Mouse (Mus musculus) T-helper 17 cell (primary cell): ENCODE measurements around the gene Ddrgk1.

Experiments used
- in situ Hi-C, 2 experiments: fragments of 300-600 bp; cut with MboI, MseI; formaldehyde crosslinking; loops; 1 replicate in 1 of 2; 2 replicates in 1 of 2; pipeline ENCODE4 v1.15.1; 2025; ENCODE audit warnings: high pct_unique_total_duplicates in 2 of 2

The Ddrgk1 gene

DNA sequence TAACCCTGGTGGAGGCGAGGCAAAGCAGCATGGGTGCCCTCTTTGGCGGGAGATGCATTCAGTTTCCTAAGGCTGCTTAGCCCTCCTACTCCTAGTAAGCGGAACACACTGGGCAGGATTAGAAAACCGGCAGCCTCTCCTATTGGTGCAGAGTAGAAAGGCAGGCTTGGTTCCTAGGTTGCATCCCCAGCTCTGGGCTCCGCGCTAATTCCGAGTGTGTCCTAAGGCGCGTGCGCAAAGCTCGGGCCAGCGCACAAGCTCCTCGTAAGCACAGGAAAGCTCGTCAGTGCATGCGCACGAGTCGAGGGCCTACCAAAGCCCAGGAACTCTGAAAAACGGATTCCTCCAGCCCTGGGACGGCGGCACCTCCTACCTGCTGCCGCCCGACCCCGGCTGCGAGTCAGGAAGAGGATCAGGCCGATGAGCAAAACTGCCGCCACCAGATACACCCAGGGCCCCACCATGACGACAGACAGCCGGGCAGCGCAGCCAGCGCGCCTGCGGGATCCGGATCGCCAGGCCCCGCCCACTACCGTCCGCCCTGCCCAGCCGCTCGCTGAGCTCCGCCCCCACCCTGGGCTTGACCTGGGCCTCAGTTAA is at the start of gene Ddrgk1:
Gene Ddrgk1, minus strand, starts transcription at position 558 of the 600 bp plus-strand sequence.
- in situ Hi-C loops, result no loop called here

DNA sequence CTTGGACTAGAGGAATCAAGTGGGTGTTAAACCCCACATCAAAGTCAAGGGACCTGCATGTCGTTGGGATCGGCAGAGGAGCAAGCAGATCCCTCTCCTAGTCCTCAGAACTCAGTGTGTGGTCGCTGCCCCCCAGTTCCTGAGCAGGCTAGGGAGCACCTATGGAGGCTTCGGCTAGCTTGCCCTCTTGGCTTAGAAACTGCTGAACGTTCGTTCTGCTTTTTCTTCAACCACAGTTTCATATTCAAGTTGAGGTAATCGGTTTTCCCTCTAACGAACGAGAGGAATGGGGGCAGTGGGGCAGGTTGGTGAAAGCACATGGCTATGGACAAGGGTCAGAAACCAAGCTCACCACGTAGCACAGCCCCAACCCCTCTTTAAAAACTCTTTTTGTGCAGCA is 42.6 kb upstream of the Ddrgk1 start:
- in situ Hi-C loops, result no loop called here

DNA sequence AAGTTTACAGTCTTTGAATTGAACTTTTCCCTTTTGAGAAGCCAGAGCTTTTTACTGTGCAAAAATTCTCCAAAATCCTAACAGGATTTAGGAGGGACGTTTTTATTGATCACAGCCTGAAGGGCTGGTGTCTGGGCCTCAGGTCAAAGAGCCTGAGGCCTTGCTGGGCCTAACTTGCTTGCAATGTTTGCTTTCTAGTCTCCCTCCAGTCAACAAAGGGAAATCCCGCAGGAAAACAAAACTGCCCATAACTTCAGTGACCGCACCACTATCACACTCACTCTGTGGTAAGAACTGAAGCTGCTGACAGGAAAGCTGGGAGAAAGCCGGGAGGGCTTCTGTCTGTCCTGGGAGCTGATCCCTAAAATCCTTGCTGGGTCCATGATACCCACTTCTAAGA is 42.1 kb upstream of the Ddrgk1 start:
- in situ Hi-C loops, result no loop called here

DNA sequence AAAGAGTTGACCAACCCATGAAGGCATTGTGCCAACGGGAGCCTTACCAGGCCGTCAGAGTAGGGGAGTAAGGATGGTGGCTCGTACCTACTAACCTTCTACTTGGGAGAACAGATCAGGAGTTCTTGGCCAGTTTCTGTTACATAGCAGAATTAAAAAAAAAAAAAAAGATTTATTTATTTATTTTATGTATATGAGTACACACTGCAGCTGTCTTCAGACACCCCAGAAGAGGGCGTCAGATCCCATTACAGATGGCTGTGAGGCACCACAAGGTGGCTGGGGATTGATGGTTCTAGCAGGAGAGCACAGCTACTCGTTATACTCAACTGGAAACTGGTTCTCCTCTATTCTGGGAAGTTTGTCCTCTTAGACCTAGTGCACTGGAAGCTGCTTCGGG is 40.7 kb upstream of the Ddrgk1 start:
- in situ Hi-C loops, result no loop called here

DNA sequence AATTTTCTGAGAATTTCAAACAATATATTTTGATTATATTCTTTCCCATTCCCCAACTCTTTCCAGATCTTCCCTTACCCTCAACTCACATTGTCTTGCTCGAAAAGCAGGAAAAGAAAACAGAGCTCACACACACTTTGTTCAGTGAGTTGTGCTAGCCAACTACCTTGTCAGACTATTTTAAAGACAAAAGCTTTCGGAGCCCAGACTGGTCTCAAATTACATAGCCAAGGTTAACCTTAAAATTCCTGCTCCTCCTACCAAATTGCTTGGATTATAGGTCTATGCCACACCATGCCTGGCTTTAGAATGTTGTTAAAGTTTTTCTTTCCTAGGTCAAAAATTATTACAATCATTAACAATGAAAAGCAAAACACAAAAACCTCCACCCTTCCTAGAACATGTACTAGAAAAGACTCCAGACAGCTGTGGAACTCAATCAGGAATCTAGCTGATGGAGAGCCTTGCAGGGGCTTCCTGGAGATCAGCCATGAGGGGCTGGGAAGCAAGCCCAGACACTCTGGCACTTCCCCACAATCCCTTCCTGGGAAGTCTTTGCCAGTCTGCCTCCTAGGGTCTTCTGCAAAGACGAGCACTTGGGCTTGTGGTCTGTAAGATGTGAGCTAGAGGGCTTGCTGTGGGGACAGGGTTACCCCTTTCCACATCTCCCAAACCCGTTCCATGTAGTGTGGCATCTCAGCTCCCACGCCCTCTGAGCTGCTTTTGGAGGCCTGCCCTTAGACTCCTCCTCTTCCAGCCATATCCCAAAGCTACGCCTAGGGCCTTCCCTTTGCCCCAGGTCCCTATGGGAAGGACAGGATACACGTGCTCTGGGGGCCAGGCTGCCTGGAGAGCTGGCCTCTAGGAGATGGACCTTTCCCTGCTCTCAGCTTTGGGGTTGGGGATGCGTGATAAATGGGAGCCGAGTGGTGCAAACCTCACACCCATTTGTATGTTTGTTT is 39.9 kb upstream of the Ddrgk1 start:
- in situ Hi-C loops, result no loop called here

DNA sequence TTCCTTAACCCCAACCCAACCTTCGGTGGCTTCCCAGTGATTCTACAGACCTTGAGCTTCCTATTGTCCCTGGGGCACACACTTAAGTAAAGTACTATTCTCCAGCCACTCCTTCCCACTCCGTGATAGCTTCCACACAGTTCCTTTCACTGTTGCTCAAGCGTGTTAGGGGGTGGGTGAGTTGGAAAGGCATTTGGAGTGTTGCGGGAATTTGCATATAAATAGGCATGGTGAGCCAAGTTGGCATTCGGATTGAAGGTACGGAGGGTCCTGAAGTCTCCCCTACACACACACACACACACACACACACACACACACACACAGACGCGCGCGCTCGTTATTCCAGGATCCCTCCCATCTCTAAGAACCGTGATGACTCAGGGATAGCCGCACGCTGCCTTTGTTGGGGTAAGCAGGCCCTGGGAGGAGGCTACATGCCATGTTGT is 33.4 kb upstream of the Ddrgk1 start:
- in situ Hi-C loops, result loop anchor here in 1 of 2 experiments (5.0 kb wide), 1 partner anchor 61 kb away; no protein-coding TSS in a partner anchor

DNA sequence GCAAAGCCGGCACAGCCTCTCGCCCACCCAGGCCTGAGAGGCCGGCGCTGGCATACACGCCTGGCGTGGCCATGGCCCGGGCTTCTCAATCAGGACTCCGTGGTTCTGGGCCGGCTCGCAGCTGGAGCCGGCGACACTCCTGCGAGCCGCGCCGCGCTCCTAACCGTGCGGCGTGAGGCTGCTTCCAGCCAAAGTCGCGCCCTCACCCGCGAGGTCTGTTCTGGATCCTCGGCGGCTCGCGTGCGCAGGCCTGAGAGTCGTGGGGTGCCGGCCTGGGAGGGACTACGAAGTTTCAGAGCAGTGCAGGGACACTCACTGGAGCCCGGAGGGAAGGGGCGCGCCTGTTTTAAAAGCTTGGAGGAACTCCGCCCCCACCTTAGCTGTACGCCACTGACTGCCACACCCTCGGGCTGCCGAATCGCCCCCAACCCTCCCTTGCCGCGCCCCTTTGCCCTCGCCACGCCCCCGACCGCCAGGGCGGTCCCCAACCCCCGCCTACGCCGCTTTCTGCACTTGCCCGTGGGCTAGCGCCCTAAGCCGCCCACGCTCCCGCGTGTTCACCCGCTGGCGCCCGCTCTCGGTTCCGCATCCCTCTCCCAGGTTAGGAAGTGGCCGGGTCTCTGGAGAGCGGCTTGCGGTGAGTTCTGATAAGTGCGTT is 32.8 kb upstream of the Ddrgk1 start, which contains the start of gene Slc4a11:
Gene Slc4a11, minus strand, starts transcription at position 367 of the 658 bp plus-strand sequence.
- in situ Hi-C loops, result loop anchor here in 1 of 2 experiments (5.0 kb wide), 1 partner anchor 60 kb away; no protein-coding TSS in a partner anchor

DNA sequence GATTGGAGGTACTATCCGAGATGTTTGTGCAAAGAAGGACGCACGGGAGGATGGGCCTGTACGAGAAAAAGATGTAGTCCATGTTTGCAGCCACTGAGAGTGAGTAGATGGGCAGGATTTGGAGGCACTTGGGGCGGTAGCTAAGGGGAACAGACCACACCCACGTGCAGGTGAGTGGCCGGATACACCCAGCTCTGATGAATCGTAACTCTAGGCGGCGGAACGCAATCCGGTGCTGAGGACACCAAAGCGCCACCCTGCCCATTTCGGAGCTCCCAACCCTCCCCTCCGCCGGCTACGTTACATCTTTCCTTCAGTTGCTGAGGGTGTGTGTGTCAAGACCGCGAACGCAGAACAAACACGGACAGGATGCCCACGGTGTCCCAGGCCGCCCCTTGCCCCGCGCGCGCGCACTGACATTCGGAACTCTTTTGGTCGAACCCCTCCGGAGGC is 32.3 kb upstream of the Ddrgk1 start:
- in situ Hi-C loops, result loop anchor here in 1 of 2 experiments (5.0 kb wide), 1 partner anchor 59 kb away; no protein-coding TSS in a partner anchor

DNA sequence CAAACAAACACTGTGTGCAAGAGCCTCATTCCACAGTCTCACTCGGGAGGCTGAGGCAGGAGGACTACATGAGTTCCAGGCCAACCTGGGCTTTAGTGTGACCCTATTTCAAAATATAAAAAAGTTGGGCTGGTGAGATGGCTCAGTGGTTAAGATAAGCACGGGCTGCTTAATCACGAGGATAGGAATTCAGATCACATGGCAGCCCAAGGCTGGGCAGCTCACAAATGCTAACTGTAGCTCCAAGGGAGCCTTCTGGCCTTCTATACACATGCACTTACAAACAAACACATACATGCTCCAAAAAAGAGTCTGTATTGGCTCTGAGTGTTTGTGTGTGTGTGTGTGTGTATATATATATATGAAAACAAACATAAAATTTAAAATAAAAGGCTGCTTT is 29.1 kb upstream of the Ddrgk1 start:
- in situ Hi-C loops, result no loop called here

DNA sequence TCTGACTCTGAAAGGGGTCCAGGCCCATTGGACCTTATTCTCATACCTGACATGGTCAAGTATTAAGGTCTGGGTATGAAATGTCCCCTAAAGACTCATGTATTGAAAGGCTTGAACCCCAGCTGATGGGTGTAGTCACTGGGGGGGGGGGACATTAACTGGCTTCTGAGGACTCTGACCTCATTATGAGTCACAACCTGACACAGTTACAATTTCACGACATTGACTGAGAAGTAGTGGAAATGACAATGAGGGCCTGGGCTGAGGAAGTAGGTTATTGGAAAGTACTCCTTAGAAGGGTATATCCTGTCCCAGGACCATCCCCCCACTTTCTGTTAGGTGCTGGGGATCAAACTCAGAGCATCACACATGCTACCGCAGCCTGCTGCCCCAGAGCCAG is 24.6 kb upstream of the Ddrgk1 start:
- in situ Hi-C loops, result loop anchor here in 1 of 2 experiments (5.0 kb wide), 1 partner anchor 548 kb away; no protein-coding TSS in a partner anchor

DNA sequence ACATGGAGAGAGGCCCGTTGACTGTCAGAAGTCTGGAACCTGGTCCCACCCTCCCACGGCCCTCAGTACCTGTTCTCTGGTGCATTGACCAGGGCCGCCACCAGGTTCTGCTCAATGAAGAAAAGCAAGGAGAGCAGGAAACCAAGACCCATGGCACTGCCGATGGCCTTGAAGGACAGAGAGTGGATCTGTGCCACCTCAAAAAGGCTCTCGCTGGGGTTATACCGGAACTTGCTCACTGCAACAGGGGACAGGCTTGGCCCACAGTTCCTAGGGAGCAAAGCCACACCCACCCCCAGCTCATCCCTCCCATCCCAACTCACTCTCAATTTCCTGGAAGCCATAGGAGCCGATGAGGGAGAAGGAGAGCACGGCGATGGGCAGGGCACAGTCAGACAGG is 21.0 kb upstream of the Ddrgk1 start:
- in situ Hi-C loops, result loop anchor here in 1 of 2 experiments (5.0 kb wide), 1 partner anchor 552 kb away; no protein-coding TSS in a partner anchor

DNA sequence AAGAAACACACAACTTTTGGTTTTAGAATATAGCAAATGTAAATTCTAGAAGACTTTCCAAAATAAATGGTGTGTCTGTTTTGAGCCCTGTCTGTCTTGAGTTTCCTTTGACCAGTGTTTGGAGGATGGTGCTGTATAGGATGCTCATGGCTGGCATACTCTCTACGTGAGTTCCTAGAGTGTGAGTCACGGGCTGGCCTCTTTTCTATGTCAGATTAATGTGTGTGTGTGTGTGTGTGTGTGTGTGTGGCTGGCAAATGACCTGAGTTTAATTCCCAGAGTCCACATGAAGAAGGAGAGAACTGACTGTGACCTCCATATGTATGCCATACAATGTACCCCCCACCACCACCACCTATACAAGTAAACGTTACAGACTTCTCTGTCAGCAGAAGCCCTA is 17.1 kb upstream of the Ddrgk1 start:
- in situ Hi-C loops, result no loop called here

DNA sequence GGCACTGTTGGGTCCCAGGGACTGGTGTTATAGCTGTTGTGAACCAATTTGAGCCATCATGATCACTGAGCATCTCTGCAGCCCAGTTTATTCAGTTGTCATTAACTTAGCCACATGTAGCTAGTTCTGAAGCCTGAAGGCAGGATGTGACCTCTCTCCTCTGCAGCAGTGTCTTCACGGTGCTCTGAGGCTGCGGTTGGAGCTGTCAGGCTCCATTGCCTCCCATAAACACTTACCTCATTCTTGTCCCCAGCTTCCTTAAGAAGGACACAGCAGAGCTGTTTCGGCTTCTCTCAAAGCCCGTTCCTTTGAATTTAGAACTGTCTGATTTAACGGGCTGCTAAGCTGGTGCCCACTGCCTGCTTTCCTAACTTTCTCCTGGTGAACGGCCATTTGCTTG is 15.4 kb upstream of the Ddrgk1 start:
- in situ Hi-C loops, result no loop called here

DNA sequence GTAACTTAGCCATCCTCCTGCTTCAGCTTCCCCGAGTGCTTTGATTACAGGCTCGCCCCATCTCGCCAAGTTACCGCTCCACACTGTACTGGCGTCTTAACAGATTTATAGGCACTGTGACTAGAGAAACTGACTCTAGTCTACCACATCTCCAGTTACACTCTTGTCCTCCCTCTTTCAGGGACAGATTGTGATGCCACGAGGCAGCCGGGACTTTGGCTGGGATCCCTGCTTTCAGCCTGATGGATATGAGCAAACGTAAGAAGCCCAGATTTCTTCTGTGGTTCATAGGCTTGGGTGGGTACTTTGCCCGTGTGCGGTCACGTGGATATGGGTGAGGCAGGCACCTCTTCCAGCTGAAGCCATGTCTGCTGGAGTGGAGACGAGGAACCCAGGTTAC is 14.7 kb upstream of the Ddrgk1 start:
- in situ Hi-C loops, result no loop called here

DNA sequence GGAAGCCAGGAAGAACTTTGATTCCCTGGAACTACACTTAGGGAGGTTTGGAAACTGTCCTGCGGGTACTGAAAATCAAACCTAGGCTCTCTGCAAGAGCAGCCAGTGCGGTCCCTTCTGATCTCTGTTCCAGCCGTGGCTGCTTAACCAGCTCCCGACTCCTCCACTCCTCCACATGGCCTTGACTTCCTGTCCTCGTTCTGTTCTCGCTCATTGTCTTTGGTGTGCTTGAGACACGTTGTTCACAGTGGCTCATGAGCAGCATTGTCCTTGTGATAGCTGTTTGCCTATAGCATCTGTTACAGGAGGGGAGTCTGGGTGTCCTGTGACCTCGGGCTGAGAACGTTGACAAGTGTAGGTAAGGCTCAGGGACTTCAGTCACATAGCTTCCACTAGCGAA is 12.8 kb upstream of the Ddrgk1 start:
- in situ Hi-C loops, result no loop called here

DNA sequence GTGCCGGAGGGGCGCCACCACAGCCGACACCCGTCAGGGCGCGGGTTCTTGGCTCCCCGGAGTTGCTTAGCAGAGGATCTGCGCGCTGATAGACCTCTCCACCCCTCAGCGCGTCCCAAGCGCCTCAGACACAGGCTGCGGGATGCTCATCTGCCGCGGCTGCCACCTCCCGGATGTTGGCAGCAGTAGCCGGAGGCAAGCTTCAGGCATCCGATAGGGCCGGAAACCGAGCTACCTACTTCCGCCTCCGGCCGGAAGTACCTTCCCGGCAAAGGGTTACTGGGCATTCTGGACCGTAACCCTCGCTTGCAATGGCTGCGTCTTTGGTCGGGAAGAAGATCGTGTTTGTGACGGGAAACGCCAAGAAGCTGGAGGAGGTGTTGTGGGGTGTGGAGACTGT is 3.1 kb upstream of the Ddrgk1 start, which contains the start of gene Itpa:
Gene Itpa, plus strand, starts transcription at position 52 of the 400 bp plus-strand sequence.
- in situ Hi-C loops, result loop anchor here in 1 of 2 experiments (5.0 kb wide), 1 partner anchor 90 kb away; the partner anchor contains the start of gene Oxt

DNA sequence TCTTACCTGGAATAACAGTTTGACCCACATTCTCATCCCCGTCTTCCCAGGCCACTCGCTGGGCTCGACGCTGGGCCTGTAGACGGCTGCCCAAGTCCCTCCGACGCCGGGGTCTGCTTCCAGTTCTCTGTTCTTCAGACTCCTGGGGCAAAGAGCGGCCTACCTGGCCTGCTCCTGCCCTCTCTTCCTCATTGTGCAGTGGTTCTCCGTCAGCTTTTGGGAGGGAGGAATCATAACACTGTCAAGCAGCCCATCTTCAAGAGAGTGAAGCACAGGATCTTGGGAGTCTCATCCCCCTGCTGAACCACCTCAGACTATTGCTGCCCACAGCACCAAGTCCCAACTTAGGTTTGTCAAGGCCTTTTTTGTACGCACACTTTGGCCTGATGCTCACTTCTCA is 1.1 kb downstream of the Ddrgk1 start:
- in situ Hi-C loops, result no loop called here

DNA sequence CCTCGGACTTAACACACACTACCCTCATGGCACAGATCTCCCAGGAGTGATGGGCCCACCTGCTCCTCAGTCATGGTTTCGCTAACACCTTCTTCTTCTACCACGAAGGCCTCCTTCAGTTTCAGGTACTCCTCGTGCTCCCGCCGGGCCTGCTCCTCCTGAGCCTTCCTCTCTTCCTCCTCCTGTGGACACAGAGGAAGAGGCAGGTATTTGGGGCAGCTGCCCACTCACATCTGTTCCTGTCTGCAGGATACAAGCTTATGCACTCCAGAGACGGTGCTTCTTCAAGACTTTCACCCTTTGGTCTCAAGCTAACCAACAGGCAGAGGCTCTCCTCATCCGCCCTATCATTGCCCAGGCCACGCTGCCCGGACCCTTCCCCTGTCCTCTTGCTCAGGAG is 5.9 kb downstream of the Ddrgk1 start:
- in situ Hi-C loops, result no loop called here

DNA sequence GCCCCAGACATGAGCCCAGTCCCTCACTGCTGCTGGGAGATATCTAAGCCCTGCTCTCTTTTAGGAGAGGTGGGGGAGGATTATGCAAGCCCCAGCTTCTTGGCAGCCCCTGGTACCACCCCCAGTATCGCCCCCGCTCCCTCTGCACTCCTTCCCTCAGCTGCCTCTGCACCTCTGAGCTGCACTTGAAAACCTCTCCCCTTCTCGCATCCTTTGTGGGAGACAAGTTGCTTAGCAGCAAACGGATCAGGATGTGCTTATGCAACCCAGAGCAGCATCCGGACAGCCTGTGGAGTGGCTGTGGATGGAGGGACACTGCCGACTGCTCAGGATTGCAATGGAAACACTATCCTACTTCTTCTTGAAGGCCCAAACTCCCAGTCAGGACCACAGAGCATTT is 6.9 kb downstream of the Ddrgk1 start:
- in situ Hi-C loops, result no loop called here

DNA sequence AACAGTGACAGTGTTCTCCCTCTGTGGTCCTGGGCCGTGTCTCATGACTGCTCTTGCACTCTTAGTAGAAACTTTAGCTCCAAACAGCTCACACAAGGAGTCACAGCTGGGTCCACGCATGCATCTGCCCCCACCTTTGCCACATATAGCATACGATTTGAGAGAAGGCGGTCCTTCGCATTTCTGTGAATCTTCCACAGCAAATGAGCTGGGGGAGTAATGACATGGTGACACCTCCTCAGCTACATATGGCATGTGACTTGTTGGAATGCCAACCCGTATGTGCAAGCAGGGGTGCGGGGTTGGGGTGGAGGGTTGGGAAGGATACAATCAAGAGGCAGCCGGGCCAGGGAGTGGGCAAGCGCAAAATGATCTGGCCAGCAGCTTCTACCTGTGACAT is 7.9 kb downstream of the Ddrgk1 start:
- in situ Hi-C loops, result no loop called here

DNA sequence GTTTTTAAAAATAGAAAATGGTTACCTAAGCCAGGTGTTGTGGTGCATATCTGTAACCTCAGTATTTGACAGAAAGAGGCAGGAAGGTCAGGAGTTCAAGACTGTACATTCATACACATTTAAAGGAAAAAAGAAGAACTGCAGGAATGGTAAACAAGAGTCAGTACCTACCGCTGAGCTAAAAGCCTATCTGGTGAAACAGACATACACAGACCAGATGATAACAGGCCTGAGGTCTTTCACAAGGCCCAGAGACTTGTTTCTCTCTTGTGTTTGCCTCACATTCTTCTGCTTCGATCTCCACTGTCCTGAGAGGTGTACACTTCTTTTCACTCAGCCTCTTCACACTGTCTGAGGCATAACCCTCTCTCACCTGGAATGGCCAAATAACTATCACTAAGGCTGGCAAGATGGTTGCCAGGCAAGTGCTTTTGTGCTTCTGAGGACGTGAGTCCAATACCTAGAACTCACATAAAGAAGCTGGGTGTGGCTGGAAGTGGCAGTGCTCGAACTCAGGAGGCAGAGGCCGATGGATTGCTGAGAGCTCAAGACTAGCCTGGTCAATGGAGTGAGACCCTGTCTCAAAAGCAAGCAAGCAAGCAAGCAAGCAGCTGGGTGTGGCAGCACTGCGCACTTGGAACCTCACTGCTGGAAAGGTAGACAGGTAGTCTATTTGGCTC is 8.7 kb downstream of the Ddrgk1 start:
- in situ Hi-C loops, result no loop called here
